Mouse (Mus musculus) myocyte (in vitro differentiated cells): Measurements from ENCODE around the gene Golm1.

Source experiments
- MYOG ChIP-seq, 3 experiments: IDR thresholded peaks; one replicate each; pipeline ENCODE4 v1.6.1; 2011; ENCODE audit warnings: control low read depth in 2 of 3, low read depth in 2 of 3, mild to moderate bottlenecking in 2 of 3; ENCODE audit not compliant: insufficient read length in 2 of 3, control insufficient read depth in 1 of 3, insufficient read depth in 1 of 3
- POLR2AphosphoS2 ChIP-seq: IDR thresholded peaks from one replicate; pipeline ENCODE4 v1.6.1; 2011; ENCODE audit warnings: low read depth, control low read depth; ENCODE audit not compliant: insufficient read length

DNA sequence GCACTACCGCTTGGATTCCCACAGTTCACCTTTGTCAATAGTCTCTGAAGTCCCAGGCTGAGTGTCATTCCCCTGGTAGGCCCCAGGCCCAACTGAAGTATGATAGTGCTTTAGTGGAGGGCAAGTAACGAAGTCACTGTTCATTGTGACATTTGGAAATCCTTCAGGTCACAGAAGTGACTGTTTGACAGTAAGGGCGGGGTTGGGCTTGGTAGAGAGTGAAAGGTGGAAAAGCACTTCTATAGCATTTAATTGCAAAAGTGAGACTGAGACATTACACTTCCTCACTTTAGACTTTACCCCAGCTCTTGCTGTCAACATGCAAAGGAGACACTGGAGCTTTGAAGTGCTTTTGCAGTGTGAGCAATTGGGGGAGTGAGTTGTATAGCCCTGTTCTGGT lies 18.4 kb upstream of the Golm1 start, which contains the start of gene 4921517D22Rik:
- TF ChIP-seq MYOG (IDR thresholded peaks at IDR 0.05; ENCODE audit: control insufficient read depth in 1 of 3, insufficient read depth in 1 of 3, insufficient read length in 2 of 3, low read depth in 2 of 3) (no peak), POLR2AphosphoS2 (no peak)
